Mouse (Mus musculus) cerebellum, adult 2 months (tissue): ENCODE data around the gene Ksr1.

Experiments used
- CTCF ChIP-seq: fragments of 200-500 bp; IDR thresholded peaks from 2 replicates; pipeline ENCODE4 v1.5.1; 2011; ENCODE audit warnings: low read depth, mild to moderate bottlenecking, control low read depth, low read length, moderate library complexity, borderline replicate concordance; ENCODE audit not compliant: insufficient read depth
- POLR2A ChIP-seq: fragments of 200-500 bp; IDR thresholded peaks from 2 replicates; pipeline ENCODE4 v1.6.1; 2011; ENCODE audit warnings: low read length, control low read depth, borderline replicate concordance; ENCODE audit not compliant: insufficient read depth

GRCm38 (mm10) chr11:79080965-79081891 is 65.0 kb downstream of the Ksr1 start:
- TF ChIP-seq POLR2A, result no peak
- TF ChIP-seq CTCF, result no peak
